ENCODE assay signal across 21 mouse cellular contexts in the genomic region with DNA sequence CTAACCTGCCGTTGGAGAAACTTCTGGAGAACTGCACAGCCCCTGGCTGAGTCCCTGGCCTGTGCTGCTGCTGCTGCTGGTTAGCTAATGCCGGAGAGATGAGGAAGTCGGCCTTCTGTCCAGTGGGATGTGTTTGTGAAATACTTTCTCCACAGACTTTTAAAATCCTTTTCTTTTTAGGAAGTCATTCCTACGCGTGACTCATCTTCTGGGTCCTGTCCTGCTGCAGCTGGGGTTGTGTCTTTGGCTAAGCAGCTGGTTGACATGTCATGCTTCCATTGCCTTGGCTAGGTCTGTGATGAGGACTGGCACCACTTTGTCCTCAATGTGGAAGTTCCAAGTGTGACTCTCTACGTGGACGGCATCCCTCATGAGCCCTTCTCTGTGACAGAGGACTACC. TPM values are rescaled to one million over a fixed set of nuclear protein-coding genes. Genes with fewer than 3 reads are reported as not detected.
DNase-seq lines count a peak whose midpoint lies in the region; ATAC-seq and TF ChIP-seq lines count a peak whose summit lies in the region.
"Had no signal": no experiment of that assay in that cellular context is flagged by ENCODE, and none has a peak within 500 bp of the region (broad histone marks: within the 10 kb centered on the region; RNA-seq: fewer than 3 reads in every experiment).

No protein-coding gene starts in this region.

- no peak for TF ChIP-seq CTCF in layer of hippocampus, adult 2 months (conservative IDR thresholded peaks at IDR 0.05)
- no peak for TF ChIP-seq CTCF in Patski (IDR thresholded peaks at IDR 0.05)

- POLR2A ChIA-PET in Patski (lab: Charles Lee), result interaction anchor here (0.6 to 0.7 kb wide), 3 partner anchors 12 to 60 kb away, joined by 3 to 4 read pairs (median 3); no protein-coding TSS in a partner anchor

- DNase-seq in frontal cortex, adult 2 months (ENCODE audit: extremely low spot score in 1 of 2, low spot score in 1 of 2), result no peak
- no peak for DNase-seq in layer of hippocampus, adult 2 months (ENCODE audit: low spot score in 2 of 2)
- no peak for DNase-seq in layer of hippocampus, postnatal 36 days
- DNase-seq in Patski (ENCODE audit: low read depth, low spot score), result no peak
- no peak for DNase-seq in thymus, postnatal 10 days (ENCODE audit: low spot score in 2 of 2)
- no peak for DNase-seq in retina, embryonic 14.5 days (ENCODE audit: low spot score)
- DNase-seq: adrenal gland, postnatal 25 days; cerebellum, adult 8-10 months; embryo, embryonic 11 days; kidney, adult 8-10 months; kidney, postnatal 36 days; left cerebral cortex, postnatal 4 days; right cerebral cortex, postnatal 14 days had no signal

- no peaks in the 10 kb centered on the region for H3K27me3 ChIP-seq in Patski
- H3K27me3 ChIP-seq: embryonic facial prominence, embryonic 15.5 days; liver, embryonic 12.5 days; lung, embryonic 15.5 days; neural tube, embryonic 12.5 days had no signal

- H3K27ac ChIP-seq in layer of hippocampus, adult 2 months, result peak overlapping the region; percentile 9; the same call in 1 of the 2 replicates
- H3K27ac ChIP-seq: embryonic facial prominence, embryonic 15.5 days; forebrain, embryonic 10.5 days; liver, embryonic 12.5 days; lung, embryonic 15.5 days; neural tube, embryonic 12.5 days had no signal

- in situ Hi-C loops in Patski (cut with MboI; ENCODE audit: low pct_unique_long_range_greater_than_20kb), result no loop called here

- peak; percentile 36; the same call in 1 of the 2 replicates for ATAC-seq in frontal cortex, adult (ENCODE audit: low TSS enrichment)
- peak; percentile 39 for ATAC-seq in Patski
- peak; percentile 56 for ATAC-seq in megakaryocyte, adult 5-6 weeks (ENCODE audit: poor library complexity, severe bottlenecking)
- ATAC-seq: inflammation-experienced regulatory T-cells, adult 6 months; liver, embryonic 12.5 days had no signal

- H3K4me3 ChIP-seq in layer of hippocampus, adult 2 months, result no peak overlapping the region
- H3K4me3 ChIP-seq: embryonic facial prominence, embryonic 15.5 days; forebrain, embryonic 10.5 days; liver, embryonic 12.5 days; lung, embryonic 15.5 days; neural tube, embryonic 12.5 days had no signal

- CTCF ChIA-PET in Patski (lab: Charles Lee), result interaction anchor here (1.3 to 2.8 kb wide), 2 partner anchors 10 to 72 kb away, joined by 3 to 9 read pairs; no protein-coding TSS in a partner anchor

RNA-seq across cellular contexts. Expression of a gene that starts 51.7 kb away (rescaled TPM):
- 310 and 338 TPM in 2 replicates for polyA plus RNA-seq in frontal cortex, adult 2 months (2012; rRNA removed)
- total RNA-seq in layer of hippocampus, adult 2 months (2021), result 100 to 1,000 TPM; 748 to 817 TPM
- 100 to 1,000 TPM; 747 to 821 TPM for total RNA-seq in layer of hippocampus, postnatal 36 days (2021)
- polyA plus RNA-seq in Patski (2021), result 195 TPM
- 0.64 and 0.74 TPM in 2 replicates for total RNA-seq in megakaryocyte, adult 5-6 weeks (2015)
- 1.2 and 1.8 TPM in 2 replicates for total RNA-seq in megakaryocyte, adult 5-6 weeks (2017)

Comparison
In these comparisons a context has a peak if more than half of its experiments do, and no peak if none do; other contexts are left out.
1. RNA of a gene that starts 51.7 kb away (total RNA-seq): 747 to 821 TPM in layer of hippocampus, postnatal 36 days and 748 to 817 TPM in layer of hippocampus, adult 2 months; 0.64 to 1.8 TPM in megakaryocyte, adult 5-6 weeks; every median in the first group is over 100 times any median in the second.
2. Peak in every context shown above with its lines, with median percentiles within 50 percentile points of each other: ATAC-seq.